ENCODE assay signal across 20 mouse cellular contexts in the genomic region with DNA sequence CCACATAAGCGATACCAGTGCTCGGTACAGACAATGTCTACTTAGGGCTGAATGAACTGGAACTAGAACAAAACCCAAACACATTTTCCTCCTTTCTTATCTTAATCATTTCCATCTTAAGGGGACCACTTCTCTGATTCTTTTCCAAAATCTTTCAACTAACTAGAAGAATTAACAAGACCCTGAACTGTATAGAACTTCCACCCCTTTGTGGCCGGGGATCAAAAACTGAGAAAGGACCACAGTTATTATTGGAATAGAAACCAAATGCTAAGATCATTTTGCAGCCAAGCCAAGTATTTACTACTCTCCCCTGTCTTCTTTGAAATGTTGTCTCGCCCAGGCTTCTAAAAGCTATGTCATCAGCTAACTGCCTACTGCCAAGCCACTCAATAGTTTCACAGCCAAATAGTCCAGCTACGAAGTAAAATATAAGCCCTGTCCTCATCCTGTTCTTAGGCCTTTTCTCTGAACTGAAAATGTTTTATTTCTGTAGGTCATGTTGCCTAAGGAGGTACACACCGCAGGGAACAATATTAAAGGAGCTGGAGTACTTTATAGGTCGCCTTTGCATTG.
"Had no signal": no experiment of that assay in that cellular context is flagged by ENCODE, and none has a peak within 500 bp of the region (broad histone marks: within the 10 kb centered on the region; RNA-seq: fewer than 3 reads in every experiment).

No protein-coding gene starts in this region.

- H3K9ac ChIP-seq: liver, embryonic 13.5 days; lung, embryonic 15.5 days; midbrain, embryonic 15.5 days; neural tube, embryonic 12.5 days; neural tube, embryonic 15.5 days had no signal

- H3K4me1 ChIP-seq: liver, embryonic 13.5 days; lung, embryonic 15.5 days; megakaryocyte, embryonic 14.5 days; midbrain, embryonic 10.5 days; midbrain, embryonic 15.5 days had no signal

- H3K27me3 ChIP-seq: liver, embryonic 13.5 days; lung, embryonic 15.5 days; megakaryocyte, embryonic 14.5 days; midbrain, embryonic 15.5 days; neural tube, embryonic 12.5 days; neural tube, embryonic 15.5 days had no signal

- H3K4me2 ChIP-seq: liver, embryonic 13.5 days; lung, embryonic 15.5 days; midbrain, embryonic 15.5 days; neural tube, embryonic 12.5 days; neural tube, embryonic 15.5 days had no signal

- H3K9me3 ChIP-seq: liver, embryonic 13.5 days; lung, embryonic 15.5 days; megakaryocyte, embryonic 14.5 days; midbrain, embryonic 10.5 days; midbrain, embryonic 15.5 days; neural tube, embryonic 12.5 days; neural tube, embryonic 15.5 days had no signal

- H3K27ac ChIP-seq: layer of hippocampus, adult 2 months; liver, embryonic 13.5 days; lung, embryonic 15.5 days; midbrain, embryonic 10.5 days; midbrain, embryonic 15.5 days; neural tube, embryonic 12.5 days; neural tube, embryonic 15.5 days; stomach, postnatal 0 days had no signal

- H3K36me3 ChIP-seq: liver, embryonic 13.5 days; lung, embryonic 15.5 days; midbrain, embryonic 10.5 days; midbrain, embryonic 15.5 days; neural tube, embryonic 12.5 days; neural tube, embryonic 15.5 days had no signal

- ATAC-seq: intestine, postnatal 0 days; midbrain, embryonic 15.5 days had no signal

- H3K4me3 ChIP-seq: layer of hippocampus, adult 2 months; liver, embryonic 13.5 days; lung, embryonic 15.5 days; megakaryocyte, embryonic 14.5 days; midbrain, embryonic 10.5 days; midbrain, embryonic 15.5 days; neural tube, embryonic 12.5 days; neural tube, embryonic 15.5 days had no signal

- DNase-seq: kidney, adult 8-10 months; kidney, postnatal 14 days; layer of hippocampus, adult 9-11 months; liver, embryonic 13.5 days; lung, postnatal 10 days; lung, postnatal 36 days; right cerebral cortex, adult 18-20 months; right cerebral cortex, postnatal 14 days; right cerebral cortex, postnatal 4 days; thymus, adult 2 months; thymus, postnatal 14 days had no signal
